Mouse (Mus musculus) embryonic facial prominence, embryonic 11.5 days (tissue): ENCODE measurements around the gene 5031439G07Rik. TPM values are rescaled to one million over a fixed set of nuclear protein-coding genes. Genes with fewer than 3 reads are reported as not detected.
A peak's percentile ranks its signal among the peaks of the same experiment; 100 is the strongest.

Experiments used
- ATAC-seq: fragments of 200-750 bp; cut with Nextera tagmentation; replicated peaks from 2 replicates; pipeline ENCODE4 v1.8.0; 2017; ENCODE audit warnings: low read depth; ENCODE audit not compliant: insufficient number of reproducible peaks, low FRiP score, low TSS enrichment
- DNase-seq: peaks from one replicate; pipeline ENCODE4 v3.0.0-alpha.2; 2015; ENCODE audit warnings: low spot score
- H3K27ac ChIP-seq: fragments of 300-500 bp; sonication (generic); replicated peaks from 2 replicates; pipeline ENCODE4 v1.5.1; 2014; ENCODE audit warnings: mild to moderate bottlenecking, low read depth, low read length, control low read depth
- H3K27me3 ChIP-seq: fragments of 300-500 bp; sonication (generic); 2 replicates; pipeline ENCODE4 v1.6.1; 2014; ENCODE audit warnings: mild to moderate bottlenecking, low read length, moderate library complexity, mixed read lengths; ENCODE audit not compliant: control insufficient read depth, insufficient read depth
- H3K36me3 ChIP-seq: fragments of 300-500 bp; sonication (generic); replicated peaks from 2 replicates; pipeline ENCODE4 v1.6.1; 2014; ENCODE audit warnings: low read depth, mild to moderate bottlenecking, low read length, moderate library complexity, mixed read lengths; ENCODE audit not compliant: control insufficient read depth, insufficient read depth
- H3K4me1 ChIP-seq: fragments of 300-500 bp; sonication (generic); 2 replicates; pipeline ENCODE4 v1.6.1; 2014; ENCODE audit warnings: low read length, mixed read lengths; ENCODE audit not compliant: control insufficient read depth, insufficient read depth
- H3K4me2 ChIP-seq: fragments of 300-500 bp; sonication (generic); 2 replicates; pipeline ENCODE4 v1.6.1; 2014; ENCODE audit warnings: low read depth, mild to moderate bottlenecking, control low read depth, low read length, moderate library complexity
- H3K4me3 ChIP-seq: fragments of 300-500 bp; sonication (generic); 2 replicates; pipeline ENCODE4 v1.5.1; 2014; ENCODE audit warnings: low read depth, low read length, control low read depth
- H3K9ac ChIP-seq: fragments of 300-500 bp; sonication (generic); replicated peaks from 2 replicates; pipeline ENCODE4 v1.6.1; 2014; ENCODE audit warnings: mild to moderate bottlenecking, control low read depth, low read length
- H3K9me3 ChIP-seq: fragments of 300-500 bp; sonication (generic); replicated peaks from 2 replicates; pipeline ENCODE4 v1.6.1; 2016; ENCODE audit warnings: mild to moderate bottlenecking, low read length, inconsistent platforms, mixed read lengths; ENCODE audit not compliant: control insufficient read depth
- WGBS: fragments of 180-500 bp; shearing (Covaris S2); extraction: QIAGEN DNeasy Blood & Tissue Kit; methylation state at CpG from one replicate; pipeline ENCODE4 v1.1.7; 2014; 5-methylcytosine and 5-hydroxymethylcytosine counted together
- polyA plus RNA-seq: library from polyadenylated mRNA; unstranded; fragments of >200 nt; fragmentation: Nextera tagmentation; extraction: Ambion mirVana; gene quantifications from 2 replicates; pipeline ENCODE4 v1.2.1, GENCODE M21; 2014

Gene 5031439G07Rik
- polyA plus RNA-seq, 1 experiment from 2014 or later: 16.8 TPM

DNA sequence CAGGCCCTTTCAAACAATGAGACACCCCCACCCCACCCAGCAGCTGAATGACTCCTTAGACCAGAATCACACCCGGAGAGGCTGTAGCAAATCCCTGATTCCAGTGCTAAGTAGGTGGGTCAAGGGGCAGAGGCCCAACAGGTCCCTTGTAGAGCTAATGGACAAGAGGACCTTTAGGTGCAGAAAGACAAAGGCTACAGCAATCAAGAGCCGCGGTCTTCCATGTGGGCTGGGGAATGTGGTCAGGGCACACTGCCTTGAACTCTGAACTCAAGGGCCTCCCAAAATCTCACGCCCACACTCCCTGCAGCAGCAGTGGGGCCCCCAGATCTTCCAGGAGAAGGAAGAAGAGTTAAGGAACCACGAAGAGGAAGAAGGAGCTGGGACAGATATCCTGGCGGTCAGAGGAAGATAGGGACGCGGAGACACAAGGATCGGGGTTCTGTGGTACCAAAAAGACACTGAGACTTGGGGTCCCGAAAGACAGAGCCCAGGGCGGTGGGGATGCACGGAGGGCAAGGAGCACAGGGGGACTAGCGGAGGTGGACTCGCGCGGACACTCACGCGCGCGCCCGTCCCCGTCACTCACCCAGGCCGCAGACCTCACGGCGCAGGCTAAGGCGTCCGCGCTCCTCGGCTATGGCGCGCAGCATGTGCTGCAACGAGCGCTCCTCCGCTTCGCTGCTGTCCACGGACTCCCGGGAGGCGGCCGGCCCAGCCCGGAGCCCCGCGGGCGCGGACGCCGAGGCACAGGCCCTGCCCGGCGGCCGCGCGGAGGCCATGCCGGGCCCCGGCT, 1.1 kb downstream of the 5031439G07Rik start:
- Histone ChIP-seq H3K4me2 (peak overlapping the region; percentile 81), H3K4me1 (no peaks in the 10 kb centered on the region), H3K9ac (peak overlapping the region; percentile 94), H3K9me3 (no peaks in the 10 kb centered on the region), H3K36me3 (no peaks in the 10 kb centered on the region), H3K27me3 (no peaks in the 10 kb centered on the region), H3K27ac (no peak overlapping the region; the same call in 1 of the 2 replicates), H3K4me3 (peak overlapping the region; percentile 81)
- peak; percentile 53 for ATAC-seq
- peak; percentile 28 for DNase-seq
- WGBS: under 1% methylated on average over 47 of the region's 53 CpGs

- Histone ChIP-seq H3K4me1 (no peaks in the 10 kb centered on the region), H3K36me3 (no peaks in the 10 kb centered on the region), H3K4me2 (peak overlapping the region; percentile 81), H3K9me3 (no peaks in the 10 kb centered on the region), H3K9ac (peak overlapping the region; percentile 94), H3K27me3 (no peaks in the 10 kb centered on the region), H3K4me3 (peak overlapping the region; percentile 81), H3K27ac (no peak overlapping the region)
- ATAC-seq (no peak), DNase-seq (no peak)
- WGBS: 69% methylated on average over 4 of the region's 4 CpGs
Measured at GRCm38 (mm10) chr15:84986171-84987019, 2.0 kb downstream of the 5031439G07Rik start.

DNA sequence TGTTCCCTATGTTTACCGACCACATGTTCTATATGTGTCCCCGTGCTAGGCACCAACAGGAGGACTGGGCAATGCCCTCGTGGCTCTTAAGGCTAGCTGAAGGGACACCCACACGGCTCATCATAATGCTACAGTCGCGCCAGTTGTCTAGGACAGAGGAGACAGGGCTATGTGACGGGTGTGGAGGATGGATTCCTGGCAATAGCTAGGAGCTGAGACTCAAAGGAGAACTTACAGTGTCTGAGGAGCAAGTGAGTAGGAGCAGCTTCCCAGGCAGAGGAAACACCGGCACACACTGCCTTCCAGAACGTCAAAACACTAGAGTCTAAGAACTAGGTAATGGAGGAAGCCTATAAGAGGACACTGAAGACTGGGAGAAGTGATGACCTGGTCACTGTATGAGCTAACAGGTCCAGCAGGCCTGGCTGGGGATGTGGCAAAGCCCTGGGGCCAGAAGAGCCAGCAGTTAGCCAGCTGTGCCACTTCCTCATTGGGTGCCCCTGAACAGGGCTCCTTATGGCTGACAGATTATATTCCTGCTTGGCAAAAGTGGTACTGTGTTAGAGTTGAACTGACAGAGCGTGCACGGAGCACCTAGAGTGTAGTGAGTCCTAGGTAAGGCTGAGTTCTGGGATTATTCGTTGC, 2.7 kb downstream of the 5031439G07Rik start:
- Histone ChIP-seq H3K36me3 (no peaks in the 10 kb centered on the region), H3K4me1 (no peaks in the 10 kb centered on the region), H3K9ac (no peak overlapping the region), H3K4me2 (no peak overlapping the region), H3K9me3 (no peaks in the 10 kb centered on the region), H3K27me3 (no peaks in the 10 kb centered on the region), H3K4me3 (no peak overlapping the region), H3K27ac (no peak overlapping the region)
- 88% methylated on average over 12 of the region's 12 CpGs for WGBS
- DNase-seq (no peak), ATAC-seq (no peak)

- WGBS: 80% methylated on average over 7 of the region's 7 CpGs
- Histone ChIP-seq H3K4me3 (no peak overlapping the region), H3K27me3 (no peaks in the 10 kb centered on the region), H3K4me1 (no peaks in the 10 kb centered on the region), H3K36me3 (no peaks in the 10 kb centered on the region), H3K9me3 (no peaks in the 10 kb centered on the region), H3K9ac (no peak overlapping the region), H3K27ac (no peak overlapping the region), H3K4me2 (no peak overlapping the region)
- ATAC-seq (no peak), DNase-seq (no peak)
Measured at GRCm38 (mm10) chr15:84983721-84984120, 4.6 kb downstream of the 5031439G07Rik start.

- Histone ChIP-seq H3K9ac (no peak overlapping the region), H3K27me3 (no peaks in the 10 kb centered on the region), H3K4me2 (no peak overlapping the region), H3K9me3 (no peaks in the 10 kb centered on the region), H3K36me3 (no peaks in the 10 kb centered on the region), H3K4me3 (no peak overlapping the region), H3K27ac (no peak overlapping the region), H3K4me1 (no peaks in the 10 kb centered on the region)
- ATAC-seq (no peak), DNase-seq (no peak)
- 79% methylated on average over 3 of the region's 3 CpGs for WGBS
Measured at GRCm38 (mm10) chr15:84982888-84983287, 5.5 kb downstream of the 5031439G07Rik start.

DNA sequence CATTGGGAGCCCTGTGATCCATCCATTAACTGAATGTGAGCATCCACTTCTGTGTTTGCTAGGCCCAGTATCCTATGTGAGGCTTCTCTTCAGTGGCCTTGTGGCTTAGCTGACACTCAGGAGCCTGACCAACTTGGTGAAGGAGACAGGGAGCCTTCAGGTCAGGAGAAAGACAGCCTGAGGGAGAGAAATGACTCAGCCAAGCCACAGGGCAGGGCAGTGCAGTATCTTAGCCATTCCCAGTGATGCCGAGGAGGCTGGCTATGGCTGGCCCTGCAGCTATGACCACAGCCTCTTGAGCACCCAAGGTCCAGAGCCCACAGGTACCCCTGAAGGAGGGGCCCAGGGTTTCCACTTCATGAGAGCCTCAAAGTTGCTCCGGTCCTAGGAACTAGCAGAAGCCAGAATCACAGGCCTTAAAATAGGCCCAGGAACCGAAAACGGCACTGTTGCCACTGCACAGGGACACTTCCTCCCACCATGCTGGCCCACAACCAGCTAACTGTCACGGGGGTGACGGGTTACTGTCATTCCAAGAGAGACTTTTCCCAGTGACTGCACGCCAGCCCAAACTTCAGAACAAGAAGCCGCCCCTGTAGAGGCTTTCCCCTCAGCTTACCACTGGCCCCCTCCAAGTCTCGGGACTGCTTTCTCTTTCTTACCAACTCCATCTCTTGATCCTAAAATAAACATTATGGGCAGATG, 6.6 kb downstream of the 5031439G07Rik start:
- H3K4me3 ChIP-seq: no peak overlapping the region
- 86% methylated on average over 9 of the region's 9 CpGs for WGBS
- H3K27me3 ChIP-seq: no peaks in the 10 kb centered on the region
- H3K9ac ChIP-seq: no peak overlapping the region
- no peaks in the 10 kb centered on the region for H3K36me3 ChIP-seq
- no peaks in the 10 kb centered on the region for H3K9me3 ChIP-seq
- ATAC-seq: no peak
- no peak overlapping the region for H3K4me2 ChIP-seq
- DNase-seq: no peak
- no peak overlapping the region for H3K27ac ChIP-seq
- no peaks in the 10 kb centered on the region for H3K4me1 ChIP-seq

GRCm38 (mm10) chr15:84975729-84976128, 12.6 kb downstream of the 5031439G07Rik start:
- no peaks in the 10 kb centered on the region for H3K27me3 ChIP-seq
- no peaks in the 10 kb centered on the region for H3K9me3 ChIP-seq
- H3K36me3 ChIP-seq: no peaks in the 10 kb centered on the region
- no peak overlapping the region for H3K27ac ChIP-seq
- DNase-seq: no peak
- H3K4me3 ChIP-seq: no peak overlapping the region
- H3K4me2 ChIP-seq: no peak overlapping the region
- no peak for ATAC-seq
- WGBS: 33% methylated on average over 4 of the region's 4 CpGs
- no peaks in the 10 kb centered on the region for H3K4me1 ChIP-seq
- H3K9ac ChIP-seq: no peak overlapping the region
